Mouse (Mus musculus) urinary bladder, postnatal 36 days (tissue): ENCODE measurements around the gene Dnah7b.
"Not testable (repeated sequence)": the region's sequence is repeated elsewhere in the genome, so short reads cannot be mapped to it uniquely, and the experiment has no call there.

Experiments used
- DNase-seq, 2 experiments: peaks; one replicate each; pipeline ENCODE4 v3.0.0; 2022; ENCODE audit warnings: low spot score in 2 of 2, mixed read lengths in 1 of 2

Gene Dnah7b

GRCm38 (mm10) chr1:46294451-46294850 lies 228.3 kb downstream of the Dnah7b start:
- not testable (repeated sequence) for DNase-seq

GRCm38 (mm10) chr1:46325942-46326341 lies 259.8 kb downstream of the Dnah7b start:
- DNase-seq: not testable (repeated sequence)

GRCm38 (mm10) chr1:46345301-46345700 lies 279.2 kb downstream of the Dnah7b start:
- not testable (repeated sequence) for DNase-seq

- DNase-seq: not testable (repeated sequence)
Observed at GRCm38 (mm10) chr1:46380641-46381040, 314.5 kb downstream of the Dnah7b start.

- not testable (repeated sequence) for DNase-seq
Observed at GRCm38 (mm10) chr1:46394681-46395297, 328.7 kb downstream of the Dnah7b start.

GRCm38 (mm10) chr1:46408324-46409115 lies 342.4 kb downstream of the Dnah7b start:
- peak; percentile 47 to 67 for DNase-seq

GRCm38 (mm10) chr1:46414798-46415197 lies 348.7 kb downstream of the Dnah7b start:
- not testable (repeated sequence) for DNase-seq

- DNase-seq: not testable (repeated sequence)
Observed at GRCm38 (mm10) chr1:46416946-46417345, 350.8 kb downstream of the Dnah7b start.

- DNase-seq: not testable (repeated sequence)
Observed at GRCm38 (mm10) chr1:46418966-46419365, 352.9 kb downstream of the Dnah7b start.
